ENCODE assay signal across 8 mouse cellular contexts in the genomic region with DNA sequence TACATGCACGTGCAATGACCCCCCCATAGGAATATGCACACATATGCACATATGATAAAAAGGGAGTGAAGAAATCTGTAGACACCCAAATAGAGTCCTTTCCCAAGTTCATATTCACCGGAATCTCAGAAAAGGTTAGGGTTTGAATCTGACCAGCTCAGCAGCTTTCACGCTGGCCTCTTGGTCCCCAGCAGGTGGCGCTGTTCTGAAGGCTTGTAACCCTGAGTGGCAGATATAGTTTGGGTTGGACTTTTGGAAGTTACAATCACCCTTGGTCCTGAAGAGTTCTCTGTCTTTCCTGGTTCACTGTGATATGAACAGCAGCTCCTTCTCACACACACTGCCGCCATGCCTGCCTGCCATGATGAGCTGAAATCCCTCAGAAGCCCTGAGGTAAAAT. TPM values are rescaled to one million over a fixed set of nuclear protein-coding genes. Genes with fewer than 3 reads are reported as not detected.
A peak's percentile ranks its signal among the peaks of the same experiment; 100 is the strongest.
DNase-seq lines count a peak whose midpoint lies in the region; ATAC-seq and TF ChIP-seq lines count a peak whose summit lies in the region.

No protein-coding gene starts in this region.

- no peak overlapping the region for H3K4me2 ChIP-seq in kidney, embryonic 15.5 days
- H3K4me2 ChIP-seq in CH12.LX (ENCODE audit: insufficient read depth, low read depth, poor library complexity, severe bottlenecking), result no peak overlapping the region

- no peak for DNase-seq in kidney, adult 2 months
- DNase-seq in CH12.LX (ENCODE audit: extremely low read depth) (no peak), ZHBTc4 (ENCODE audit: low read depth, low spot score) (peak; percentile 69), MN1 (ENCODE audit: low spot score) (no peak)
- no peak for DNase-seq in urinary bladder, adult 18-20 months (ENCODE audit: low spot score in 2 of 2)
- DNase-seq in heart, embryonic 10.5 days (ENCODE audit: low spot score), result no peak

- H3K27me3 ChIP-seq in kidney, adult 2 months (replicated peaks; ENCODE audit: control insufficient read depth, insufficient read depth, low read length), result no peaks in the 10 kb centered on the region
- H3K27me3 ChIP-seq in kidney, embryonic 15.5 days, result no peaks in the 10 kb centered on the region
- H3K27me3 ChIP-seq in CH12.LX (replicated peaks), result no peaks in the 10 kb centered on the region
- no peaks in the 10 kb centered on the region for H3K27me3 ChIP-seq in heart, embryonic 10.5 days (ENCODE audit: insufficient read depth, poor library complexity, severe bottlenecking)

- peaks cover 4% of the 10 kb centered on the region; the same call in 1 of the 2 replicates for H3K9me3 ChIP-seq in kidney, embryonic 15.5 days (replicated peaks)
- peaks cover 35% of the 10 kb centered on the region for H3K9me3 ChIP-seq in CH12.LX (replicated peaks; ENCODE audit: low read length)
- 0 out of 2 replicates have a peak, but pooled peaks cover 9% of the 10 kb centered on the region for H3K9me3 ChIP-seq in heart, embryonic 10.5 days

- no peak for TF ChIP-seq POLR2A in kidney, adult 2 months (IDR thresholded peaks at IDR 0.05; ENCODE audit: low read depth, low read length)
- no peak for TF ChIP-seq POLR2A in CH12.LX (IDR thresholded peaks at IDR 0.05; ENCODE audit: low read depth, low read length)

- H3K27ac ChIP-seq in kidney, adult 2 months (ENCODE audit: insufficient read depth, low read depth, low read length), result no peak overlapping the region
- H3K27ac ChIP-seq in kidney, embryonic 15.5 days, result no peak overlapping the region
- H3K27ac ChIP-seq in CH12.LX (ENCODE audit: insufficient read depth, low read depth), result no peak overlapping the region
- no peak overlapping the region for H3K27ac ChIP-seq in heart, embryonic 10.5 days

- H3K79me2 ChIP-seq in CH12.LX (replicated peaks; ENCODE audit: control insufficient read depth, extremely low read depth, insufficient read depth, poor library complexity, severe bottlenecking), result no peaks in the 10 kb centered on the region

- H3K4me1 ChIP-seq in kidney, adult 2 months (ENCODE audit: control insufficient read depth, insufficient read depth, low read length), result no peaks in the 10 kb centered on the region
- no peaks in the 10 kb centered on the region for H3K4me1 ChIP-seq in kidney, embryonic 15.5 days
- peaks cover 1 to 22% of the 10 kb centered on the region in 2 experiments; a peak in 3 of 4 replicates for H3K4me1 ChIP-seq in CH12.LX (ENCODE audit: control insufficient read depth in 1 of 2, insufficient read depth in 2 of 2)
- no peaks in the 10 kb centered on the region for H3K4me1 ChIP-seq in heart, embryonic 10.5 days

- in situ Hi-C loops in CH12.LX (cut with MboI; ENCODE audit: low pct_ligation_motif_present, low pct_unique_long_range_greater_than_20kb, low sequenced_read_pairs), result no loop called here

- no peak overlapping the region for H3K4me3 ChIP-seq in kidney, adult 2 months (ENCODE audit: insufficient read depth, low read depth, low read length)
- no peak overlapping the region for H3K4me3 ChIP-seq in kidney, embryonic 15.5 days (replicated peaks)
- no peak overlapping the region for H3K4me3 ChIP-seq in CH12.LX (replicated peaks in 1 of 3; ENCODE audit: low read depth in 2 of 3, low read length in 2 of 3, poor library complexity in 1 of 3)
- H3K4me3 ChIP-seq in heart, embryonic 10.5 days, result no peak overlapping the region

- TF ChIP-seq EP300 in CH12.LX (IDR thresholded peaks at IDR 0.05; ENCODE audit: low read length), result no peak

- no peaks in the 10 kb centered on the region for H3K36me3 ChIP-seq in kidney, adult 2 months (ENCODE audit: control insufficient read depth, insufficient read depth, low read length)
- no peaks in the 10 kb centered on the region for H3K36me3 ChIP-seq in kidney, embryonic 15.5 days
- H3K36me3 ChIP-seq in CH12.LX (replicated peaks in 1 of 2; ENCODE audit: control insufficient read depth in 1 of 2, insufficient read depth in 1 of 2, low read length in 1 of 2), result no peaks in the 10 kb centered on the region
- H3K36me3 ChIP-seq in heart, embryonic 10.5 days, result no peaks in the 10 kb centered on the region

- no peak; the same call in 1 of the 2 replicates for TF ChIP-seq RAD21 in CH12.LX (IDR thresholded peaks at IDR 0.05; ENCODE audit: low read depth, low read length)

- dilution Hi-C loops in CH12.LX (cut with MboI; ENCODE audit: extremely low pct_ligation_motif_present, extremely low pct_unique_long_range_greater_than_20kb, low sequenced_read_pairs), result no loop called here

- WGBS in kidney, adult 2 months, result 74% methylated on average over 5 of the region's 5 CpGs
- 64% methylated on average over 5 of the region's 5 CpGs for WGBS in kidney, embryonic 15.5 days
- 63% methylated on average over 5 of the region's 5 CpGs for WGBS in heart, embryonic 10.5 days

- peak; percentile 31; the same call in 1 of the 2 replicates for TF ChIP-seq CTCF in kidney, adult 2 months (conservative IDR thresholded peaks at IDR 0.05; ENCODE audit: insufficient read depth, insufficient read length, low read depth, low read length)
- peak; percentile 17 to 33; a peak in 1 of 4 replicates for TF ChIP-seq CTCF in CH12.LX (conservative IDR thresholded peaks at IDR 0.05 in 1 of 2, IDR thresholded peaks at IDR 0.05 in 1 of 2; ENCODE audit: low read depth in 2 of 2, low read length in 2 of 2)

- ATAC-seq in kidney, embryonic 15.5 days (replicated peaks; ENCODE audit: low FRiP score), result no peak
- peak; percentile 84 for ATAC-seq in megakaryocyte, adult 5-6 weeks (ENCODE audit: poor library complexity, severe bottlenecking)

- no peak overlapping the region for H3K9ac ChIP-seq in kidney, embryonic 15.5 days
- H3K9ac ChIP-seq in CH12.LX (ENCODE audit: insufficient read depth, low read depth), result no peak overlapping the region

TF ChIP-seq in CH12.LX, 34 proteins besides CTCF, POLR2A, EP300 and RAD21:
- TF ChIP-seq SIN3A (IDR thresholded peaks at IDR 0.05; ENCODE audit: low read length) (no peak), SMC3 (IDR thresholded peaks at IDR 0.05; ENCODE audit: low read depth, low read length) (peak; percentile 25; the same call in 1 of the 2 replicates)

RNA-seq across cellular contexts. Expression of a gene that starts 24.1 kb away (rescaled TPM):
- polyA plus RNA-seq in kidney, adult 2 months (2012; rRNA removed), result 0.64 and 2.4 TPM in 2 replicates
- 0.15 and 0.30 TPM in 2 replicates for polyA plus RNA-seq in kidney, embryonic 15.5 days (2015; fragmentation: Nextera tagmentation; extraction: Ambion mirVana)
- total RNA-seq in CH12.LX (2012; rRNA removed) (25.0 and 31.9 TPM in 2 replicates), CH12.LX (2014; rRNA removed) (12.0 and 16.1 TPM in 2 replicates)
- polyA plus RNA-seq in CH12.LX (2012; ENCODE audit: insufficient read length, low read depth), result 81.6 and 84.6 TPM in 2 replicates
- 3.7 and 4.0 TPM in 2 replicates for total RNA-seq in megakaryocyte, adult 5-6 weeks (2015)
- total RNA-seq in megakaryocyte, adult 5-6 weeks (2017), result 2.5 and 4.2 TPM in 2 replicates
- 0.11 TPM in 1 of 2 replicates, not detected in the other for polyA plus RNA-seq in heart, embryonic 10.5 days (2016; fragmentation: Nextera tagmentation; extraction: Ambion mirVana)

Comparison
In these comparisons a context has a peak if more than half of its experiments do, and no peak if none do; other contexts are left out.
1. RNA of a gene that starts 24.1 kb away (polyA plus RNA-seq): 81.6 to 84.6 TPM in CH12.LX; 0.64 to 2.4 TPM in kidney, adult 2 months, 0.15 to 0.30 TPM in kidney, embryonic 15.5 days and 0.11 TPM in heart, embryonic 10.5 days; every median in the first group is over 10 times any median in the second.